Mouse (Mus musculus): ENCODE results near the gene Nfib.

GRCm38 (mm10) chr4:82383346-82383745, 322.2 kb downstream of the Nfib start:
- TF ChIP-seq CTCF (IDR thresholded peaks at IDR 0.05; ENCODE audit: low read depth, low read length) = no peak
- TF ChIP-seq TAL1 (conservative IDR thresholded peaks at IDR 0.05; ENCODE audit: low read depth, low read length) = no peak
- TF ChIP-seq GATA1 (IDR thresholded peaks at IDR 0.05; ENCODE audit: borderline replicate concordance, low read length) = no peak

Measured in G1E (cell line).